Mouse (Mus musculus): ENCODE results near the gene Tns1.
"Not testable (repeated sequence)": the region's sequence is repeated elsewhere in the genome, so short reads cannot be mapped to it uniquely, and the experiment has no call there.

Tns1 gene

DNA sequence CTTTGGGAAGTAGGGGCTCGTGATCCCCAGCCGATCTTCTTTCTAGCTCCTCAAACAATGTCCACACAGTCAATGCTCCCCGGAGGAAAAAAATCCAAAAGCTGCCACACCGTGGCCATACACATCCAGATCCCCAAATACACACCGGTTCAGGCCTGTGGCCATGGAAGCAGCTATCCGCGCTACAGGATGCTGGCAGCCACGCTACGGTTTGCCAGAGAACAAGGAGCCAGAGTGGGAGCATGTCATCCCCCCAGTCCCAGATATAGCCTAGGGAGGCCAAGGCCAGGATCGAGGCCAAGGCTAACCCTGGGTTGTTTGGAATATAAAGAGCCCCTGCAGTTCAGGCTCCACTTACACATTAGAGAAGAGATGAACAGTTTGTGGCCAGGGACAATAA is 211.8 kb downstream of the Tns1 start:
- DNase-seq (ENCODE audit: low spot score): no peak

- no peak for DNase-seq (ENCODE audit: low spot score)
These were observed 212.3 kb downstream of the Tns1 start for GRCm38 (mm10) chr1:73911981-73912380.

DNA sequence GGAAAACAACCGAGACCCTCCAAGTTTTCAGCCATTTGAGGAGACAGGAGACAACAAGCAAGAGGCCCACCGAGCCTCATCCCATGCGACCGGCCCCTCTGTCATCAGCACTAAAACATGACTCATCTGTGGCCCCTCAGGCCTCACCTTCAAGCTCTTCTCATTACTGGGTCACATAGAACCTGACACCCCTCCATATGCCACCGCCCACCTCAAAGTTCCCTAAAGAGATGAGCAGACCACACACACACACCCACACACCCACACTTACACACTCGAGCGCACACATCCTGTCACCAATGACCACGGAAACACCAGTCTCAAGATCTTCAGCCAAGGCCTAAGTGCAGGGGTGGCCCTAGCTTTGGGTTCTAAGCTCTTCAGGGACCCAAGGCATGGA is 213.5 kb downstream of the Tns1 start:
- no peak for DNase-seq (ENCODE audit: low spot score)

GRCm38 (mm10) chr1:73910111-73910510 is 214.1 kb downstream of the Tns1 start:
- no peak for DNase-seq (ENCODE audit: low spot score)

- DNase-seq (ENCODE audit: low spot score): no peak
These were observed 214.9 kb downstream of the Tns1 start for GRCm38 (mm10) chr1:73909191-73909983.

DNA sequence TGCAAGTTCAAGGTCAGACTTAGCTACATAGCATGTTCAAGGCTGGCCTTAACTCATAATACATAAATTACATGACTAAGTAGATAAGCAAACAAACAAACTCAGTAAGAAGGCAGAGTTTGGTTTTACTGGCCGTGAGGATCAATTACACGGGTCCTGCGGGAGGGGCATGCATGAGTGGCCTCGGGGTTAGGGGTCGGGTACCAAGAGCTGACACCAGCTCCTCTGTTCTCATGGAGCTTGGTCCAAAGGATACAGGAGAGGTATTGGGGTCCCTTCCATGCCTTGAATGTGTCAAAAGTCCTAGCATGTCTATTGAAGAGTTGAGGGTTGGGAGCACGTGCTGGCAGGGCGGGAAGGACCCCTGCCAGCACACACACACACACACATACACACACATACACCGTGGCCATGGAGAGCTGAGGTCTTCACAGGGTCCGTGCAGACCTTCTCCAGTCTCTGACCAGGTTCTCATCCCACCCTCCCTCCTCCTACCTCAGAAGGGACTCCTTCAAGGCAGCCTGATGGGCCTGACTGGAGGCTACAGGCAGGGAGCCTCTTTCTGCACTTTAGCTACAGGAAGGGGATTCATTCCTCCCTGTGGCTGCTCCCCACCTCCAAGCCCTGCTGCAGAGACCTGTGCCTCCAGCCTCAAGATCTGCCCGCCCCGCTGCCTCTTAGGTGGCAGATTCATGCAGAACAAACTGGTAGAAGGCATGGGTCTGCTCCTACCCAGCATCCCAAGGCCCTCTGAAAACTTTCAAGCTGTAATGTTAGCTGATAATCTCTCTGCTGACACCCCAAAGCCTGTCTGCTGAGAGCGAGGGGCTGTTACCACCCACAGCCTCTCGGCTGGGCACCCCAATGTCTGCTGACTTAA is 215.9 kb downstream of the Tns1 start:
- DNase-seq (ENCODE audit: low spot score): no peak

DNA sequence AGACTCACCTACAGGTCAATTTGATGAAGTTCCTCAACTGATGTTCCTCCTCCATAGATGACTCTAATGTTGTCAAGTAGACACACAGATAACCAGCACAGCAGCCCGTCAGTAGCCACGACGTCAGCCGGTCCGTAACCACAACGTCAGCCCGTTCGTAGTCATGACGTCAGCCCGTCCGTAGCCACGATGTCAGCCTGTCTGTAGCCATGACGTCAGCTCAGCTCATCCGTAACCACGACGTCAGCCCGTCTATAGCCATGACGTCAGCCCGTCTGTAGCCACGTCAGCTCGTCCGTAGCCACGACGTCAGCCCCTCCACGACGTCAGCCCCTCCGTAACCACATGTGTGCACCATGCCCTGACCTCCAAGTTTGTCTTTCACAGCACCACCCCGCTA is 217.1 kb downstream of the Tns1 start:
- no peak for DNase-seq (ENCODE audit: low spot score)

GRCm38 (mm10) chr1:73906376-73906775 is 217.9 kb downstream of the Tns1 start:
- peak; percentile 4 for DNase-seq (ENCODE audit: low spot score)

DNA sequence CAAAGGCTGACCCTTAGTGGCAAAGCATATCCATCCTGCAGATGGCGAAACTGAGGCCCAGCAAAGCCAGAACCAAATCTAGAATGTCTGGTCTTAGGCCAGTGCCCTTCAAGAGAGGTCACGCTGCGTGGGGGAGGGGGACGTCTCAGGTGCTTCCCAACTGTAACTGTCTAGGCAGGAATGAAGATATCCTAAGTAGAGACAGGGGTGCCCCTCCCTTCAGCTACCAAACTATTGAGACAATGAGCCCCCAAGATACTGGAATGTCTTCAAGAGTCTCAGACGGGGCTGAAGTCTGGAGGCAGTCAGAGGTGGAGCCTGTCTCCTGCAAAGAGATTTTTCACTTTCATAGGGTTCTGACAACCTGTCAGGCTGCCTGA is 218.4 kb downstream of the Tns1 start:
- DNase-seq (ENCODE audit: low spot score): peak; percentile 4

DNA sequence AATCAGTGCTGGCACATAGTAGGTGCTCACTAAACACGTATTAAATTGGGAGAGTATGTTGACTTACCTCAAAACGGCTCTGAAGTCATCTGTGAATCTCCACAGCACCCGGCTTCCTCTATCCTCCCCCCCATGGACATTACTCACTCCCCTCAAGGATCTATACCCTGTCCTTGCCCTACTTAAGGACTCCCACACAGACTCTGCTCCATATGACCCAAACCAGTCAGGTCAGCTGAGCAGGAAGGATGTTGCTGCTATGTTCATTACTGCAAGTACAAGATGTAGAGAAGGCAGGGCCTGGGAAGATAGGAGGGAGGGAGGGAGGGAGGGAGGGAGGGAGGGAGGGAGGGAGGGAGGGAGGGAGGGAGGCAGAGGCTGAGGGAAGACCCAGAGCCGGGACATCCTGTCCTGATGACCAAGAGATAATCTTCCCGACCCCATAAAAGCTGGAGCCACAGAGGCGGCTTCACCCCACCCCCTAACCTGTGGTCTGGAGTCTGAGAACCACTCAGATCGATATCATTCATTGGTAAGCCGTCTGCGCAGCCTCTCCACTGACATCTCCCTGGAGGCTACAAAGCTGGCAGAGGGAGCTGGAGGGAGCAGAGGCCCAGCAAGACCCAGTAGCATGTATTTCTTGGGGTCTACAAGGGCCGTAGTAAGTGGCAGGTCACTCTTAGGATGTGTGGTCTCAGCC is 219.0 kb downstream of the Tns1 start:
- peak; percentile 3 for DNase-seq (ENCODE audit: low spot score)

DNA sequence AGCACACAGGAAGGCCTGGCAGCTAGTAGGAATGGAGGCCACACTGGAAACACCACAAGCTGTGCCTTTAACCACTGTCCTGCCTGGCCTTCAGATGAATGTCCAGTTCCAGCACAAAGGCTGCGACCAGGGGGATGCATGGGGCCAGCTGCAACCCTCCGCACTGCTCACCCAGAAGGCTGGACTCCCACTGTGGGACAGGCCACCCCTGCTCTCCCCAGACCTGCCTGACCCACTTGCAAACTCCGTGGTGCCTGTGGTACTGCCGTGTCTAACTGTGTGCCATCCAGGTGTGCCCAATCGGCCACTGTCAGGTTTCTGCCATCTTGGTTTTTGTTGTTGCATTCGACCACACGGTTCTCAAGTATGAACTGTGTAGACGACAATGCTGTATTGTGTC is 219.6 kb downstream of the Tns1 start:
- no peak for DNase-seq (ENCODE audit: low spot score)

- no peak for DNase-seq (ENCODE audit: low spot score)
These were observed 221.2 kb downstream of the Tns1 start for GRCm38 (mm10) chr1:73903035-73903434.

DNA sequence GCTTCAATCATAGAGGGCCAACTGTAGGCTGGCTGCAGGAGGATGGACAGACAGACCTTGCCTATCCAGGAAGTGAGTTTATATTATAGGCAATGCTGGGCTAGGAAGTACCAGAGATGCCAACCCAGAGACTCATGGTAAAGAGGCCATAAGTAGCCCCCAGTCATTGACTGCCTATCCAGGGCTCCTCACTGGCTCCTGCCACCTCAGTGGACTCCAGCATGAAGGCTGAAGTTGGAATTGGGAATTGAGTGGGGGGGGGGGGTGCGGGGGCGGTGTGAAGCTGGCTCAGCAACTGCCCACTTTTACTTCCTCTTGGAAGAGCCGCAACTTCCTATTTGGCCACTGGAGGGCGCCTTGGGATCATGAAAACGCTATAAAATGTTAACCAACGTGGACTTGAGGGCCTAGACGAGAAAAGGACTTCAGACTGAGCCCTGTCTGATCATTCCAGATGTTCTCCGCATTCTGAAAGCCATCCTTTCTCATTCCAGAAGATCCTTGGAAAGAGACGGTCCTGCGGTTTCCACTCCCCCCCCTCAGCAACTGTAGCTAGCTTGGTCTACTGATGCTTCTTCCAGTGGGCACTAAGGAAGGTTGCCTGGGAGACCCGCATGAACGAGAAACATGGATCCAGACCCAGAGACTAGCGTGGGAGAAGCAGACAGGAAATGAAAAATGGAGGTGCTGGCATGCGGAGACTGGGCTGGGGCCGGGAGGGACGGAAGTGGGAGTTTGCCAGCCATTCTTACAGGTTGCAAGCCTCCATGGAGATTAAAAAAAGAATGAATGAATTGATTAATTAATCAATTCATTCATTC is 221.9 kb downstream of the Tns1 start:
- peak; percentile 77 for DNase-seq (ENCODE audit: low spot score)

GRCm38 (mm10) chr1:73901496-73901899 is 222.8 kb downstream of the Tns1 start:
- DNase-seq (ENCODE audit: low spot score): peak; percentile 62

DNA sequence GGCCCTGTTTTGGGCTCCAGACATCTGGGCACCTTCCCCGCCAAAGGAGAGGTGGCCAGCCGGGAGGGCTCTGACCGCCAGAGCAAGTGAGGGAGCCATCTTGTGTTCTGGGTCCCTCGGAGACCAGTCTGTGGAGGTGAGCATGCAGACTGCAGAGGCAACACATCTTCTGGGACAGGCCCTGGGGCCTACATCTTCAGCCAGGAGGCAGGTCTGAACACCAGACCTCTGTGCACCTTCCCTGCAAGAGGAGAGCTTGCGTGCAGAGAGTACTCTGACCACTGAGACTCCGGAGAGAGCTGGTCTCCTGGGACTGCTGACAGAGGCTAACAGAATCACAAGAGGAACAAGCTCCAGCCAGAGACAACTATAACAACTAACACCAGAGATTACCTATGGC is 228.8 kb downstream of the Tns1 start:
- DNase-seq (ENCODE audit: low spot score): not testable (repeated sequence)

- DNase-seq (ENCODE audit: low spot score): no peak
These were observed 243.5 kb downstream of the Tns1 start for GRCm38 (mm10) chr1:73880731-73881130.

DNA sequence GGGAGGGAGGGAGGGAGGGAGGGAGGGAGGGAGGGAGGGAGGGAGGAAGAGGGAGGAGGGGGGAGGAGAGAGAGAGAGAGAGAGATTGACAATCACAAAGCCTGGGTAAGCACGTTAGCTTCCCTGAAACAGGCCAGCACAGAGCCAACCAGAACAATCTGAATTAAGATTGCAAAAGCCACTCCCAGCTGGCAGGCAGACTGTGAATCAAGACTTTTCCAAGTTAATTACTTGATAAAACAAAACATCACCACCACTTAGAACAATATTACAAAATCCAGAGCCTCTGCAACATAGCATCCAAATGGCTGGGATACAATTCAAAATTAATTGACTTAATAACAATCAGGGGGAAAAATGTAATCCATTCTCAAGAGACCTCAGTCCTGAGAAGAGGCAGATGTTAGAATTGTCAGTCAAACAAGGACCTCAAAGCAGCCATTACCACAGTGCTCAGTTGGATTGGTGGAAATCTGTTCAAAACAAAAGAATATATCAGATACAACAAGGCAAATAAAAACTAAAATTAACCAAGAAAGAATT is 248.5 kb downstream of the Tns1 start:
- DNase-seq (ENCODE audit: low spot score): no peak

GRCm38 (mm10) chr1:73864314-73864713 is 259.9 kb downstream of the Tns1 start:
- DNase-seq (ENCODE audit: low spot score): no peak

DNA sequence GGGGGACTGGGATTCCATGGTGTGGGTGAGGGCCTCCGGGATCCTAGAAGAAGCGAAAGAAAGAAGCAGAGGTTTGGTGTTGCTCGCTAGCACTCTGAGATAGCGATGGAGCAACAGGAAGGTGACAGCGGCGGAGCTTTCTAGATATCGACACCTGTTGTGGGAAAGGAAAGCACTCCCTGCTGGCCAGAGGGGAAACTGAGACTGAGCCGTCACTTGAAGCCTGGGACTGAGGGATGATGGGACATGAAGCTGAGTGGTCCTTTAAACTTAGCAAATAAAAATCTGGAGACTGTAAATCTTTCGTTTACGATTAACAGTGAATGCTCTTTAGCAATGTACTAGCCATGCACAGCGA is 261.2 kb downstream of the Tns1 start:
- no peak for DNase-seq (ENCODE audit: low spot score)

DNA sequence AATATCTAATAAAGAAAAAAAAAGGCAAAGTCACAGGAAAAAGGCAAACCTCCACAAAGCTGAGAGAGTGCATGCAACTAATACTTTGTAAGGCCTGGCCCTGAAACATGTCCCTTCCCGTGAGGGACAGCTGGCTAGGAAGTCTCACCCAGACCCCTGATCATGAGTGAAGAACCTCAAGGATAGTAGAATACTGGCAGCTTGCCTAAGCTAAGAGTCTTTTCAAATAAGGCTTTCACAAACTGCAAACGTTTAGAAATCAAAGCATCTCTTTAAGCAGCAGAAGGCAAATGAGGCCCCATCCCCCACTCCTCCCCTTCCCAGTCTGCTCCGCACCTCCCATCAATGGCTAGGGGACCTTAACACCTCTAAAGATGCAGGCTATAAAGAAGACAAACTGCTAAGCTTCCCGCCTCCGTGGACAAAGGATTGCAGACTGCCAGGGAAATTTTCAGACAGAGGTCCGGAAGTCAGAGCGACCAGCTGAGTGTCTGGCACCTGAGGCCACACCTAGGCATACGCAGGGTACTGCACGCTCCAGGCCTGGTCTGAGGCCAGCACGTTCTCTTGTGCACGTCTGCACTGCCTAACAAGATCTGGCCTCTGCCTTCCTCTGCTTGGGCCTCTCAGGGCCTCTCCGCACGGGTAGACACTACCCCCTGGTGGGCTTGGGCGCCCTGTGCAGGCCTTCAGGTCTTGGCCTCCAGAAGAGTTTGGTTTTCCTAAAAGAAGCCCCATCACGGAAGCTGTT is 261.8 kb downstream of the Tns1 start:
- DNase-seq (ENCODE audit: low spot score): peak; percentile 58

DNA sequence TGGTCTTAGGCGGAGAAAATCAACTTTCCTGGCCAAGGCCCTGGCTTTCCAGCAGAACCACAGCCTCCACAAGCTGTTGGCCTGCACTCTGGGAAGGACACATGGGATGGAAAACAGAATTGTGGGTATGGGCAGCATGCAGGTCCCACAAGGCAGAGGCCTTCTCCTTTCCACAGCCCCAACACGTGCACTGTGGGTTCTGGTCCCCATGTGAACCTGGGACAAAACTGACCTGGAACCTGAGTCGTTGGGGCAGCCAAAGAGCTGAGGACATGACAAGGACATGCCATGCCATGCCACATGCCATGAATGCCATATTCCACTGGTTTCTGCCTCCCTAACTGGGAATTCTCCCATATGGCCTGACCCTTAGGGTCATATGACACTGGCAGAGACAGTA is 263.8 kb downstream of the Tns1 start:
- no peak for DNase-seq (ENCODE audit: low spot score)

Data from urinary bladder, postnatal 25 days (tissue).